Mouse (Mus musculus): ENCODE data around the gene Gm29609. TPM values are rescaled to one million over a fixed set of nuclear protein-coding genes. Genes with fewer than 3 reads are reported as not detected.
A peak's percentile ranks its signal among the peaks of the same experiment; 100 is the strongest.
"Not testable (repeated sequence)": the region's sequence is repeated elsewhere in the genome, so short reads cannot be mapped to it uniquely, and the experiment has no call there.

Gene Gm29609
- total and polyA plus RNA-seq, 2 experiments from 2014 or later = 1.9 to 3.1 TPM

DNA sequence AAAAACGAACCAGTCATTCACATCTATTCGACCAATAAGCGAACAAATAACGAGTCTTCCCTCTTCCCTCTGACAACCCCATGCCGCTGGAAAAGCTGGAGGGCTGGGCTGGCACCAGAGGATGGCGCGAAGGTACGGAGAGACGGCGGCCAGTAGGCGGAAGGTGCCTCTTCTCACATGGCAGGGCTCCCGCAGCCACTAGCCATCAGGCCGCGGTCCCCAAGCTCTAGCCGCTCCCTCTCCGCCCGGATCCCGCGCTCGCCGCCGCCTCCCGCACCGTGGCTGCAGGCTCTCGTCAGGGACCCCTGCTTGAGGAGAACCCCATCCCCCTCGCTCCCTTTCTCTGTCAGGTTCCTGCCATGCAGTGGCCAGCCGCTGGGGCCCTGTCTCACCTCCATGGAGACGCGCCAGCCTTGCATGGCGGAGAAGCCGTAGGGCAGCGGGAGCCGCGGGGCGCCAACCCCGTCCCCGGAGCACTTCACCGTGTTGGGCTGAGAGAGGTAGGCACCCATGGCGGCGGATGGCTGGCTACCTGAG, 40.3 kb upstream of the Gm29609 start:
- WGBS = under 1% methylated on average over 30 of the region's 40 CpGs
- no peaks in the 10 kb centered on the region for H3K27me3 ChIP-seq (ENCODE audit: insufficient read depth, low read length)
- no peak; the same call in 1 of the 2 replicates for TF ChIP-seq CTCF (IDR thresholded peaks at IDR 0.05)

GRCm38 (mm10) chr5:31219474-31219873, 39.8 kb upstream of the Gm29609 start:
- ATAC-seq (ENCODE audit: low FRiP score) (no peak), DNase-seq (ENCODE audit: low spot score) (no peak)
- 2% methylated on average over 11 of the region's 11 CpGs for WGBS
- H3K9me3 ChIP-seq (ENCODE audit: low read length) = no peaks in the 10 kb centered on the region
- peak overlapping the region; percentile 78 for H3K4me2 ChIP-seq (ENCODE audit: low read depth, low read length, poor library complexity, severe bottlenecking)
- TF ChIP-seq CTCF (IDR thresholded peaks at IDR 0.05) = no peak
- no peaks in the 10 kb centered on the region for H3K4me1 ChIP-seq (ENCODE audit: insufficient read depth, low read length)
- H3K9ac ChIP-seq (replicated peaks; ENCODE audit: low read length, poor library complexity, severe bottlenecking) = peak overlapping the region; percentile 90
- H3K4me3 ChIP-seq (ENCODE audit: low read depth, low read length) = peak overlapping the region; percentile 98
- no peaks in the 10 kb centered on the region for H3K36me3 ChIP-seq (ENCODE audit: insufficient read depth, low read length)
- peak overlapping the region; percentile 96 for H3K27ac ChIP-seq (ENCODE audit: low read depth, low read length)
- H3K27me3 ChIP-seq (ENCODE audit: insufficient read depth, low read length) = no peaks in the 10 kb centered on the region

More for the DNA sequence above, 40.3 kb upstream of the Gm29609 start:
- peak; percentile 71 for ATAC-seq (ENCODE audit: low FRiP score)
- H3K4me3 ChIP-seq (ENCODE audit: low read depth, low read length) = peak overlapping the region; percentile 98
- DNase-seq (ENCODE audit: low spot score) = peak; percentile 61
- H3K27ac ChIP-seq (ENCODE audit: low read depth, low read length) = peak overlapping the region; percentile 96
- no peaks in the 10 kb centered on the region for H3K4me1 ChIP-seq (ENCODE audit: insufficient read depth, low read length)
- no peaks in the 10 kb centered on the region for H3K9me3 ChIP-seq (ENCODE audit: low read length)
- H3K9ac ChIP-seq (replicated peaks; ENCODE audit: low read length, poor library complexity, severe bottlenecking) = peak overlapping the region; percentile 90
- H3K36me3 ChIP-seq (ENCODE audit: insufficient read depth, low read length) = no peaks in the 10 kb centered on the region
- H3K4me2 ChIP-seq (ENCODE audit: low read depth, low read length, poor library complexity, severe bottlenecking) = peak overlapping the region; percentile 78

- Histone ChIP-seq H3K27ac (ENCODE audit: low read depth, low read length) (no peak overlapping the region), H3K9ac (replicated peaks; ENCODE audit: low read length, poor library complexity, severe bottlenecking) (peak overlapping the region; percentile 39; the same call in 1 of the 2 replicates), H3K36me3 (ENCODE audit: insufficient read depth, low read length) (no peaks in the 10 kb centered on the region), H3K4me3 (ENCODE audit: low read depth, low read length) (peak overlapping the region; percentile 98), H3K4me1 (ENCODE audit: insufficient read depth, low read length) (no peaks in the 10 kb centered on the region), H3K9me3 (ENCODE audit: low read length) (no peaks in the 10 kb centered on the region), H3K27me3 (ENCODE audit: insufficient read depth, low read length) (no peaks in the 10 kb centered on the region), H3K4me2 (ENCODE audit: low read depth, low read length, poor library complexity, severe bottlenecking) (peak overlapping the region; percentile 78)
- peak; percentile 46 for DNase-seq (ENCODE audit: low spot score)
- 1% methylated on average over 2 of the region's 2 CpGs for WGBS
- peak; percentile 66 for TF ChIP-seq CTCF (IDR thresholded peaks at IDR 0.05)
- ATAC-seq (ENCODE audit: low FRiP score) = no peak
These were observed 39.4 kb upstream of the Gm29609 start for GRCm38 (mm10) chr5:31219070-31219469.

DNA sequence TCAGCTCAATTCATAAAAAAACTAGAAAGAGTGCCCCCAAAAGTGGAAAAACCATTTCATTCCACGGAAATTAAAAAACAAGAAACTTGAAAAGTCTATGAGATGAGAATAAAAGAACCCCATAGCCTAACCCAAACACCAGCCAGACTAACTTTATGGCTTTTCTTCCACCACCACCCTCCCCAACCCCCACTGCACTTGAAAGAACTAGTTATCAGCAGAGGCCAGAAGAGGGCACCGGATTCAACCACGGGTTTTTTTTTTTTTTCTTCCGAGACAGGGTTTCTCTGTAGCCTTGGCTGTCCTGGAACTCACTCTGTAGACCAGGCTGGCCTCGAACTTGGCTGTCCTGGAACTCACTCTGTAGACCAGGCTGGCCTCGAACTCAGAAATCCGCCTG, 38.6 kb upstream of the Gm29609 start:
- 67% methylated on average over 7 of the region's 7 CpGs for WGBS
- H3K9me3 ChIP-seq (ENCODE audit: low read length) = no peaks in the 10 kb centered on the region
- DNase-seq (ENCODE audit: low spot score) = no peak
- no peak; the same call in 1 of the 2 replicates for TF ChIP-seq CTCF (IDR thresholded peaks at IDR 0.05)
- H3K4me2 ChIP-seq (ENCODE audit: low read depth, low read length, poor library complexity, severe bottlenecking) = no peak overlapping the region
- H3K27ac ChIP-seq (ENCODE audit: low read depth, low read length) = no peak overlapping the region
- H3K36me3 ChIP-seq (ENCODE audit: insufficient read depth, low read length) = no peaks in the 10 kb centered on the region
- H3K27me3 ChIP-seq (ENCODE audit: insufficient read depth, low read length) = no peaks in the 10 kb centered on the region
- H3K4me1 ChIP-seq (ENCODE audit: insufficient read depth, low read length) = no peaks in the 10 kb centered on the region
- H3K4me3 ChIP-seq (ENCODE audit: low read depth, low read length) = no peak overlapping the region
- no peak overlapping the region for H3K9ac ChIP-seq (replicated peaks; ENCODE audit: low read length, poor library complexity, severe bottlenecking)
- no peak for ATAC-seq (ENCODE audit: low FRiP score)

- not testable (repeated sequence) for H3K4me2 ChIP-seq (ENCODE audit: low read depth, low read length, poor library complexity, severe bottlenecking); H3K4me1 ChIP-seq (ENCODE audit: insufficient read depth, low read length); H3K9ac ChIP-seq (replicated peaks; ENCODE audit: low read length, poor library complexity, severe bottlenecking); H3K4me3 ChIP-seq (ENCODE audit: low read depth, low read length); H3K36me3 ChIP-seq (ENCODE audit: insufficient read depth, low read length); H3K9me3 ChIP-seq (ENCODE audit: low read length); H3K27me3 ChIP-seq (ENCODE audit: insufficient read depth, low read length); DNase-seq (ENCODE audit: low spot score); ATAC-seq (ENCODE audit: low FRiP score); H3K27ac ChIP-seq (ENCODE audit: low read depth, low read length)
- 95% methylated on average over 6 of the region's 6 CpGs for WGBS
These were observed 36.8 kb upstream of the Gm29609 start for GRCm38 (mm10) chr5:31216554-31216953.

DNA sequence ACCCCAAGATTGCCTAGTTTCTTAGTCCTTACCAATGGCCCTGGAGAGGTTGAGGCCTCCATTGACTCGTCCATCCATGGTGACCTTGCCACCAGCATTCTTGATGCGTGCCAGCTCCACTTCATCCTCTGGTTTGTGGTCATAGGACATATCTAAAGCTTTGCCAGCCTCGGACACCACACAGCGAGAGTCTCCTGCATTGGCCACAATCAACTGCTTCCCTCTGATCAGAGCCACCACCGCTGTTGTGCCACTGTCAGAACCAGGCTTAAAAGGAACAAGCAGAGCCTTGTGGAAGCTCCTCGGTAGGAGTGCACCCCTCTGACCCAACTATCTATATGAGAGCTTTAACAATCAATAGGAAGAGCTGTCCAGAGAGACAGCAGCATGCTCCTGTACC, 24.7 kb upstream of the Gm29609 start:
- TF ChIP-seq CTCF (IDR thresholded peaks at IDR 0.05) = no peak
- H3K27ac ChIP-seq (ENCODE audit: low read depth, low read length) = no peak overlapping the region

More for the DNA sequence above, 24.7 kb upstream of the Gm29609 start:
- Histone ChIP-seq H3K9ac (replicated peaks; ENCODE audit: low read length, poor library complexity, severe bottlenecking) (no peak overlapping the region), H3K9me3 (ENCODE audit: low read length) (peaks cover 5% of the 10 kb centered on the region), H3K4me2 (ENCODE audit: low read depth, low read length, poor library complexity, severe bottlenecking) (no peak overlapping the region), H3K36me3 (ENCODE audit: insufficient read depth, low read length) (peaks cover 50% of the 10 kb centered on the region), H3K4me1 (ENCODE audit: insufficient read depth, low read length) (peaks cover 3% of the 10 kb centered on the region; the same call in 1 of the 2 replicates), H3K4me3 (ENCODE audit: low read depth, low read length) (no peak overlapping the region), H3K27me3 (ENCODE audit: insufficient read depth, low read length) (no peaks in the 10 kb centered on the region)
- DNase-seq (ENCODE audit: low spot score) (no peak), ATAC-seq (ENCODE audit: low FRiP score) (no peak)
- 94% methylated on average over 6 of the region's 6 CpGs for WGBS
